Mouse (Mus musculus): ENCODE measurements around the gene Ccl17. TPM values are rescaled to one million over a fixed set of nuclear protein-coding genes. Genes with fewer than 3 reads are reported as not detected.
A peak's percentile ranks its signal among the peaks of the same experiment; 100 is the strongest.

Gene Ccl17
- total RNA-seq, 2 experiments from 2014 or later: 3.4 to 6.0 TPM

DNA sequence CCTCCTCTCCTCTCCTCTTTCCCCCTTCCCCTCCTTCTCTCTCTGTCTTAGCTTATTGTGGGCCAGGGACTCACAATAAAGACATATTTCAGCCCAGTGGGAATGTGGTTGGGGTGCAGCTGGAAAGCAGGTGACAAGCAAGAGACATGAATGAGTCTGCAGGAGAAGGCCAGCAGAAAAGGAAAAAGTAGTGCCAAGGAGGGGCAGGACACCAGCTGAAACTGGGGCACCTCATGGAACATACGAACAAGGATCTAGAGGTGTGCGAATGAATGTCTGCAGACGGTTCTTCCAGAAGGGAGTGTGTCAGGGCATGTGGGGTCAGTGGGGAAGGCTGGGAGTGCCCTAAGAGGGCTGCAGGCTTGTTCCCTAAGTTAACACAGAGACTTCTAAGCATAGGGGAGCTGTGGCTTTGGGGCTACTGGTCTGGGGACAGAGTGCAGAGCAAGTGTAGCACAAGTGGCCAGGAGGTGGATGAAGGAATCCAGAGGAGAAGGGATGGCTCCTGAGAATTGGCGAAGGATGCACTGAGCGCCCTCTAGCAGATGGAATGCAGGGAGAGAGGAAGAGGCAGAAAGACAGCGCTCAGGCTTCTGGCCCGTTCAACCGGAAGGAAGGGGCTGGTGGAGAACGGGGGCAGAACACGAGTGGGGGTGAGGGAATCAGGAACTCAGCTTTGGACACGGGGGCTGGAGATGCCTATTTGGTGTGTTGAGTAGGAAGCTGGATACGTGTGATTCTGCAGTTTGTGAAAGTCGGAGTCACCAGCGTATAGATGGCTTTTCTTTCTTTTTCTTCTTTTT, 8.8 kb upstream of the Ccl17 start:
- H3K27ac ChIP-seq: peak overlapping the region; percentile 1; the same call in 1 of the 2 replicates
- no peak overlapping the region for H3K4me3 ChIP-seq
- peak; percentile 47 for DNase-seq (ENCODE audit: low spot score in 2 of 2)
- peak; percentile 64 for TF ChIP-seq CTCF (conservative IDR thresholded peaks at IDR 0.05)

DNA sequence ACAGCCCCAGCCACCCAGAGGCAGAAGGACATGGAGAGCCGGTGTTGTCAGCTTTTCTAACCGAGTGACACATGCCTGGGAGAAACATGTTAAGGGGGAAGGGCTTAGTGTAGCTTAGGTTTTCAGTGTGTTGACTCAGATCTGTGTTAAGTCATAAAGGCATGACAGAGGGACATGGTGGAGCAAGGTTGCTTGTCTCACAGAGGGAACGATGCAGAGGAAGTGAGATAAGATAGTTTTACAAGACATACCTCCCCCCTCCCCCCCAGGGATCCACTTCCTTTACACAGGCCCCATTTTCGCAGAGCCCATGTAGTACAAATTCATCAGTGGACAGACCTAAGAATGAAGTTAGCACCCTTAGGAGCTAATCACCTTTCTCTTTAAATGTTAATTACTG, 7.9 kb upstream of the Ccl17 start:
- TF ChIP-seq CTCF (conservative IDR thresholded peaks at IDR 0.05): no peak
- DNase-seq (ENCODE audit: low spot score in 2 of 2): no peak
- Histone ChIP-seq H3K4me3 (no peak overlapping the region), H3K27ac (no peak overlapping the region; the same call in 1 of the 2 replicates)

DNA sequence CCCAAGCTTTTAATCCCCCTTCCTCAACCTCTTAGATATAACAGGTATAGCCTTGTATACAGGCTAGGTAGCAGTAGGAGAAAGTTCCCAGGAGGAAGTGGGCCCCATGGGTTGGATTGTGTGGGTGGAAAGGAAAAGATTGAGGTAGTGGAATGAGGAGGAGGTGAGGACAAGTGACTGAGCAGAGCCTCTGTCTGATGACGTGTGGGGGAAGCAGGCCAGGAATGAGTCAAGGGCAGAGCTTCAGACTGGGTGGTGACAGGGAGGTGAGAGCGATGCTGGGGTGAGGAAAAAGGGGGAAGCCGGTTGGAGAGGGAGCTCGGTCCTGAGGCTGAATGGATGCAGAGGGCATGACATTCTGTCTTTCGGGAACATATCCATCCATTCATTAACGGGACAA, 6.7 kb upstream of the Ccl17 start:
- TF ChIP-seq CTCF (conservative IDR thresholded peaks at IDR 0.05): no peak
- Histone ChIP-seq H3K27ac (no peak overlapping the region), H3K4me3 (no peak overlapping the region)
- DNase-seq (ENCODE audit: low spot score in 2 of 2): no peak

DNA sequence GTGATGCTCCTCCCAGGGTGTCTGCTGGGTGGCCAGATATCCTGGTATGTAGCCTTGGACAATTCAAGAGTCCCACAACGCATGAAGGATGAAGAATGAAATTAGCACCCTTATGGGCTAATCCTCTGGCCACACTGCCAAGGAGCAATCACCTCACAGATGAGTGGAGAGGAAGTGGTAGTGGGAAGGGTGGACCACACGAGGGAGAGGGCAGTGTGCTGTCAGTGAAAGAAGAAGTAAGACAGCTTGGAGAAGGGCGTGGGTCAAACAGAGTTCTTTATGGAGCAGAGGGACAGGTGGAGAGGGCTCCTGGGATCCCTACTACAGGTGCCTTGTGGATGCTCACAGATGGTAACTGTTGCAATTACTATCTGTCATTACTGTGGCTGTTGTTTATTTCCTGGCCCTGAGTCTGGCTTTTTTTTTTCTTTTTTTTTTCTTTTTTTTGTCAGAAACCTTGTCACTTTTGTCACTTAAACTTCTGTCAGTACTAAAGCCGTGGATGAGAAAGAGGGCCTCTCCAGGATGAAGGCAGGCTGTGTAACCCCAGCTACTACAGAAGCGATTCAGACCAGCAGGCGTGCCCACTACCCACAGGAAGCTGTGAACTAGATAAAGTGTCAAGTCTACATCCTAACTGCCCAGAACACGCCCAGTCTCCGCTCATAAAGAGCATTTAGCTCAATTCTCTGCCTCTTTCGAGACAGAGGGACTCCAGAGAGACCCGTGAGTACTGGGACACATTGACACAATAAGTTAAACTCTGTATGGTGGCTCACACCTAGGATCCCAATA, 5.5 kb upstream of the Ccl17 start:
- DNase-seq (ENCODE audit: low spot score in 2 of 2): no peak
- no peak overlapping the region for H3K27ac ChIP-seq
- no peak overlapping the region for H3K4me3 ChIP-seq
- no peak for TF ChIP-seq CTCF (conservative IDR thresholded peaks at IDR 0.05)

DNA sequence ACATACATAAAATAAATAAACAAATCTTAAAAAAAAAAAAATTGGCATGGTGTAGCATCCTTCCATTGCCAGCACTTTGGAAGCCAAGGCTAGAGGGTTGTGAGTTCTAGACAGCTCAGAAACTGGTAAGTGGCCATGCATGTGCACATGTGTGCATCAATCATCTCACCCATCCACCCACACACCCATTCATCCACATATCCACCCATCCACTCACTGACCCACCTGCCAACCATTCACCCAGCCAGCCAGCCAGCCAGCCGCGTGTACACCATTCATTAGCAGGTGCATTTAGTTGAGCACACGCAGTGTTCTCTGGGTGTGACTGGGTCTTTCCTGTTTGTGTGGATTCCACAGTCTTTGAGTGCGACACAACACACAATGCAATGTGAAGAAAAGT, 4.4 kb upstream of the Ccl17 start:
- no peak for DNase-seq (ENCODE audit: low spot score in 2 of 2)
- no peak for TF ChIP-seq CTCF (conservative IDR thresholded peaks at IDR 0.05)
- Histone ChIP-seq H3K4me3 (no peak overlapping the region), H3K27ac (no peak overlapping the region)

DNA sequence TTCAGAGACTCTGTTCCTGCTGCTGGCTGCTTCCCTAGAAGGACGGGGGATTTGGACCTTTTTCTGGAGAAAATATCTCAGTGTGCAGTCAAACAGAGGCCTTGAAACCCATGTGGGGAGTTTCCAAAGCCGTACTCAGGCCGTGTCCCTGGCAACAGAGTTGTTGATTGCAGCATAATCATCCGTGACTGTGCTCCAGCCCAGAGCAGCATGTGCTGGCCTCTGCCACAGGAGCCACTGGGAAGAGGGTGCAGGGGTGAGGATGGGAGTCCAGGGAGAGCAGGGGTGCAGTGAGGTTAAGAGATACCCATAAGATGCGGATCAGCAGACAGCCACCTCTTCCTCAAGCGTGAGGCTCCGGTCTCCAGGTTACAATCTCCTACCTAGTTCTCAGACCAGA, 2.7 kb upstream of the Ccl17 start:
- no peak for TF ChIP-seq CTCF (conservative IDR thresholded peaks at IDR 0.05)

DNA sequence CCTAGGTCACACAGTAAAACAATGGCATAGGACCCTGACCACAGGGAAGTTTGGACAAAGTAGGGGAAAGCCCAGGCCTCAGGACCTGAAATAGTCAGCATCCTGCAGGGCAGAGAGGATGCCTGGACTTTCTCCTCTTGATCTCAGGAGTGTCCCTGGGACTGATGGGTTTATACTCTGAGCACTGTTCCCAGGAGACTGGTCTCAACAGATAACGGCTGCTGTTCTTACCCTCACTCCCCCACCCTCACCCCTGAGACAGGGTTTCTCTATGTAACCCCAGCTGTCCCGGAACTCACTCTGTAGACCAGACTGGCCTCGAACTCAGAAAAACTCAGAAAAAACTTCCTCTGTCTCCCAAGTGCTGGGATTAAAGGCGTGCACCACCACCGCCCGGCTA, 1.9 kb upstream of the Ccl17 start:
- no peak for DNase-seq (ENCODE audit: low spot score in 2 of 2)

More for the DNA sequence above, 2.7 kb upstream of the Ccl17 start:
- no peak overlapping the region for H3K4me3 ChIP-seq
- no peak for DNase-seq (ENCODE audit: low spot score in 2 of 2)
- H3K27ac ChIP-seq: no peak overlapping the region

DNA sequence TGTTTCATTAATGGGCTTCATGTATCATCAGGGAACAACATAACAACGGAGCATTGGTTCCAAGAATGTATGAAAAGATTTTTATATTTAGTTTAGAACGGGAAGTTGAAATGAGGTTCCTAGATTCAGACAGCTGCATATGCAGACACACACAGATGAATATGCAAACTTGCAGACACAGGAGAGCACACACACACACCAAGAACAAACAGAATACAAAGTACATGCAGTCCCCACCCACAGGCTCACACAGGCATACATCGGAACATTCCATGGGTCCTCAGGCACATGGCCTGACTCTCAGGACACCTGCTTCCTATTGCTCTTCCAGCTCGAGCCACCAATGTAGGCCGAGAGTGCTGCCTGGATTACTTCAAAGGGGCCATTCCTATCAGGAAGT, 602 bp downstream of the Ccl17 start:
- Histone ChIP-seq H3K27ac (peak overlapping the region; percentile 70; the same call in 1 of the 2 replicates), H3K4me3 (no peak overlapping the region)
- no peak for DNase-seq (ENCODE audit: low spot score in 2 of 2)
- TF ChIP-seq CTCF (conservative IDR thresholded peaks at IDR 0.05): no peak

More for the DNA sequence above, 1.9 kb upstream of the Ccl17 start:
- TF ChIP-seq CTCF (conservative IDR thresholded peaks at IDR 0.05): no peak
- no peak overlapping the region for H3K27ac ChIP-seq
- no peak overlapping the region for H3K4me3 ChIP-seq

DNA sequence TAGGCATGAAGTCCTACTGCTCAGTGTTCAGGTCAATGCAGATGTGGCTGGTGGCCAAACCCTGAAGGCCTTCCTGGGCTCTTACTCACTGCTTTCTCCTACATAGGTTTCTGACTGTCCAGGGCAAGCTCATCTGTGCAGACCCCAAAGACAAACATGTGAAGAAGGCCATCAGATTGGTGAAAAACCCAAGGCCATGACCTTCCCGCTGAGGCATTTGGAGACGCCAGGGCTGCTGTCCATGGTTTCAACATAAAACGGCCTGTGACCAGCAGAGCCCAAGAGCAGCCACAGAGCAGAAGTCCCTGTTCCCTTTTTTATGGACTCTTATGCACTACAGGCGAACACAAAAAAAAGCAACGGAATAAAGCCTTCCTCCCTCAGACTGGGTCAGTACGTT, 1.4 kb downstream of the Ccl17 start:
- DNase-seq (ENCODE audit: low spot score in 2 of 2): no peak
- TF ChIP-seq CTCF (conservative IDR thresholded peaks at IDR 0.05): no peak
- Histone ChIP-seq H3K4me3 (no peak overlapping the region), H3K27ac (peak overlapping the region; percentile 70)

DNA sequence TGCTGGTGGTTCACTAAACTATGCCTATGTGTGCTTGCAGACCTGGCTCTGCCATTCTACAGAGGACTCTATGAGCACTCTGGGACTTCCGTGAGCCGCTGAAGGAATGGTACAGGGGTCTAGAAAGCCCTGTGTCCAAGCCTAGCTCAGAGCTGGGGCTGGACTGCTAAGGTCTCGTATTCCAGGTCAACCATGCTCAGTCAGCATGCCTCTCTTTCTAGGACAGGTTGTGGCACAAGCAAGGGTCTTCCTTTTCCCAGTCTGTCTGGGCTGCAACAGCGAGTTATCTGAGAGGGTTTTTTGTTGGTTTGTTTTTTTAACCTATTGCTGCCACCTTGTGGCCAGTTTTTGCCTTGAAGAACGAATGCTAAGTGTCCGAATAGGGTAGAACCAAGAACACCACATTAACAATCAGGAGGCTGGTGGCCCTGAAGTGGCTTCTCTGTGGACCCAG, 2.4 kb downstream of the Ccl17 start:
- TF ChIP-seq CTCF (conservative IDR thresholded peaks at IDR 0.05): peak; percentile 86
- Histone ChIP-seq H3K27ac (peak overlapping the region; percentile 58), H3K4me3 (no peak overlapping the region)
- DNase-seq (ENCODE audit: low spot score in 2 of 2): peak; percentile 86 to 92

DNA sequence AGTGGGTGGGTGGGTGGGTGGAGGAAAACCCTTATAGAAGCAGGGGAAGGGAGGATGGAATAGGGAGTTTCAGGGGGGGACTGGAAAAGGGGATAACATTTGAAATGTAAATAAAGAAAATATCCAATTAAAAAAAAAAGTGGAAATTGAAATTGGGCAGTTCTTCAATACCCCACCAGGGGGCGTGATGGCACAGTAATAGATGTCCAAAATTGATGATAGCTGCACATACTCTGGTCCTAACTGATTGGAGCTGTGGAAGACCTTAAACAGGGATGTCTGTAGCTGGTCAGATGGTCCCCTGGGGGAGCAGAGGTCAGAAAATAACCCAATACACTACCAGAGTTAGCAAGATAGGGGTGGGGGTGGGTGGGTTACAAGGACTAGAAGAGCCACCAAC, 4.3 kb downstream of the Ccl17 start:
- Histone ChIP-seq H3K4me3 (no peak overlapping the region), H3K27ac (no peak overlapping the region)
- DNase-seq (ENCODE audit: low spot score in 2 of 2): no peak
- peak; percentile 86 for TF ChIP-seq CTCF (conservative IDR thresholded peaks at IDR 0.05)

DNA sequence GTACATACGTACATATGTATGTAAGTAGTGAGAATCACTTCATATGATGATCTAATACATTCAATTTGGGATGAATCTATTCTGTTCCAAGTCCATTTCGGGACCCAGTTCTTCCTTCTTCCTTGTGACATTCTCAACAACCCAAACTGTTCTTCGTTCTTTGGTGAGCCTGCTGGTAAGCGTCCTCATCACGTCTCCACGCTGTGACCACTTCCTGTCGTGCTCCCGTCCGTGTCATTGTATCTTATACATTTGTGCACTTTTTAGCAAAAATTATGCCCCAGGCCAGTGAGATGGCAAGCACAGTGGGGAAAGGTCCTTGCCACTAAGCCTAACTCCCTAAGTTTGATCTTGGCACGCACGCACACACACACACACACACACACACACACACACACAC, 7.7 kb downstream of the Ccl17 start:
- Histone ChIP-seq H3K4me3 (no peak overlapping the region), H3K27ac (no peak overlapping the region)
- no peak for TF ChIP-seq CTCF (conservative IDR thresholded peaks at IDR 0.05)
- no peak for DNase-seq (ENCODE audit: low spot score in 2 of 2)

DNA sequence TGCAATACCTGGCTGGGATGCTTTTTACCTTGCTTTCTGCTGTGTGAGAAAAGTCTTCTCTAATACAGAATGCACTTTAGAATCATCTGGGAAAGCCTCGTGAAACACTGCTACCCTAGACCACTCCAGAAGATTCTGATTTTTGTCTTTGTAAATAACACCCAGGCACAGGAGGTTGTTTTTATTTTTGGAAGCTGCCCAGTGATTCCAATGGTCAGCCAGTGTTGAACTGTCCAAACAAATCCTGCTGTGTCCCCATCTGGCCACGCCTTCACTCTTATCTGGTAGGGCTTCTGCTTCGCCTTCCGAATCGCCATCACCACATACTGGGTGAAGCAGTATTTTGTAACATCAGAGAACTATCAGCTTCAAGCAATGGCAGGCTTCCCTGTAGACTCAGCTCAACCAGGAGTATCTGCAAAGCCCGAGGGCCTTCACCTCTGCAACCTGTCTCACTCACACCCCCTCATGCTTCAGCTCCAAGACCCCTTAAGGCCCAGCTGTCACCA, 9.5 kb downstream of the Ccl17 start:
- no peak for DNase-seq (ENCODE audit: low spot score in 2 of 2)
- H3K27ac ChIP-seq: no peak overlapping the region
- no peak overlapping the region for H3K4me3 ChIP-seq
- no peak for TF ChIP-seq CTCF (conservative IDR thresholded peaks at IDR 0.05)
